Mouse (Mus musculus) cerebellum, adult 2 months (tissue): Measurements from ENCODE around the gene Per1.

Experiments used
- CTCF ChIP-seq: fragments of 200-500 bp; IDR thresholded peaks from 2 replicates; pipeline ENCODE4 v1.5.1; 2011; ENCODE audit warnings: low read depth, mild to moderate bottlenecking, control low read depth, low read length, moderate library complexity, borderline replicate concordance; ENCODE audit not compliant: insufficient read depth
- POLR2A ChIP-seq: fragments of 200-500 bp; IDR thresholded peaks from 2 replicates; pipeline ENCODE4 v1.6.1; 2011; ENCODE audit warnings: low read length, control low read depth, borderline replicate concordance; ENCODE audit not compliant: insufficient read depth

DNA sequence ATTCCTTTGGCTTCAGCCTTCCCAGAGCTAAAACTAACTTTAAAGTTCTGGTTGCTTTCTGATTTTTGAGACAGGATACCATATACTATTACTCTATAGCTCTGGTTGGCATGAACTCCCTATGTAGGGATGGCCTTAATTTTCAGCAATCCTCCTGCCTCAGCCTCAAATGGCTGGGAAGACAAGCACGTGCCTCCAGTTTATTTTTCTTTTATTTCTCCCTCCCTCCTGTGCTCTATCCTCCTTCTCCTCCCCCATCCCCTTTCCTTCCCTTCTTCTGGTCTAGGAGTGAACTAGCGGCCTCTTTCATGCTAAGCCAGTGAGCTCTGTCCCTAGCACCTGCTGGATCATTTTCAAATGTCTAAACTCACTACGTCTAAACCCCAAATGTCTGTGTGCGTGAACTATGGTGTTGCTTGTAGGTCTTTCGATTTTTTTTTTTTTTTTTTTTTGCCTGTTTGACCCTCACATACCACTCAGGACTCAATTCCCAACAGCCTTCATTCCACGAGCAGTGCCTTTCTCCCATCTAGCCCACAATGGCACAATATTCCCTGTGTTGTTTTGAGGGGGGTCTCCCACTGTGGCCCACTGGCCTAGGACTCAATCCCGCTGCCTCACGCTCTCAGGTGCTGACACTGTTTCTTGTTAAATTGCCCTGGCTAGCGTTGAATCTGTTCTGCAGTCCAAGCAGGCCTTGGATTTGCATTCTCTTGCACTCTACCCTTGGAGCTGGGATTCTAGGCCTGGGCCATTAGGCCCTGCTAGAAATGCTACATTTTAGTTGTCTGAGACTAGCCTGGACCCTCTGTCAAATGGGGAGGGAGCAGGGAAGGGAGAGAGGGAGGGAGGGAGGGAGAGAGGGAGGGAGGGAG is 30.5 kb upstream of the Per1 start:
- no peak for TF ChIP-seq CTCF
- no peak for TF ChIP-seq POLR2A
